Mouse (Mus musculus) liver, embryonic 11.5 days (tissue): ENCODE results near the gene Bpifa2. TPM values are rescaled to one million over a fixed set of nuclear protein-coding genes. Genes with fewer than 3 reads are reported as not detected.

ENCODE experiments used
- ATAC-seq: fragments of 200-750 bp; cut with Nextera tagmentation; replicated peaks from 2 replicates; pipeline ENCODE4 v1.8.0; 2017; ENCODE audit warnings: moderate number of reproducible peaks, mild to moderate bottlenecking, moderate TSS enrichment, moderate library complexity; ENCODE audit not compliant: low FRiP score
- DNase-seq: peaks from one replicate; pipeline ENCODE4 v3.0.0-alpha.2; 2017; ENCODE audit warnings: low spot score
- H3K27ac ChIP-seq: fragments of 300-500 bp; sonication (generic); 2 replicates; pipeline ENCODE4 v1.5.1; 2014; ENCODE audit warnings: mild to moderate bottlenecking, low read depth, low read length, control low read depth
- H3K27me3 ChIP-seq: fragments of 300-500 bp; sonication (generic); replicated peaks from 2 replicates; pipeline ENCODE4 v1.6.1; 2014; ENCODE audit warnings: low read length, mixed read lengths; ENCODE audit not compliant: control insufficient read depth, insufficient read depth
- H3K36me3 ChIP-seq: fragments of 300-500 bp; sonication (generic); 2 replicates; pipeline ENCODE4 v1.6.1; 2014; ENCODE audit warnings: mild to moderate bottlenecking, low read length, moderate library complexity, mixed read lengths; ENCODE audit not compliant: control insufficient read depth, insufficient read depth
- H3K4me1 ChIP-seq: fragments of 300-500 bp; sonication (generic); replicated peaks from 2 replicates; pipeline ENCODE4 v1.6.1; 2014; ENCODE audit warnings: low read length, mixed read lengths; ENCODE audit not compliant: control insufficient read depth, insufficient read depth
- H3K4me2 ChIP-seq: fragments of 300-500 bp; sonication (generic); 2 replicates; pipeline ENCODE4 v1.6.1; 2014; ENCODE audit warnings: mild to moderate bottlenecking, control low read depth, moderate library complexity
- H3K4me3 ChIP-seq: fragments of 300-500 bp; sonication (generic); 2 replicates; pipeline ENCODE4 v1.5.1; 2014; ENCODE audit warnings: low read depth, low read length, control low read depth
- H3K9ac ChIP-seq: fragments of 300-500 bp; sonication (generic); 2 replicates; pipeline ENCODE4 v1.6.1; 2014; ENCODE audit warnings: low read depth, low read length, control low read depth
- H3K9me3 ChIP-seq: fragments of 300-500 bp; sonication (generic); 2 replicates; pipeline ENCODE4 v1.6.1; 2016; ENCODE audit warnings: low read length, inconsistent platforms, mixed read lengths; ENCODE audit not compliant: control insufficient read depth
- WGBS: fragments of 180-500 bp; shearing (Covaris S2); extraction: QIAGEN DNeasy Blood & Tissue Kit; methylation state at CpG from one replicate; pipeline ENCODE4 v1.1.7; 2014; 5-methylcytosine and 5-hydroxymethylcytosine counted together
- polyA plus RNA-seq: library from polyadenylated mRNA; unstranded; fragments of >200 nt; fragmentation: Nextera tagmentation; extraction: Ambion mirVana; gene quantifications from 2 replicates; pipeline ENCODE4 v1.2.1, GENCODE M21; 2014

Gene Bpifa2
- not detected in 2 replicates for polyA plus RNA-seq

DNA sequence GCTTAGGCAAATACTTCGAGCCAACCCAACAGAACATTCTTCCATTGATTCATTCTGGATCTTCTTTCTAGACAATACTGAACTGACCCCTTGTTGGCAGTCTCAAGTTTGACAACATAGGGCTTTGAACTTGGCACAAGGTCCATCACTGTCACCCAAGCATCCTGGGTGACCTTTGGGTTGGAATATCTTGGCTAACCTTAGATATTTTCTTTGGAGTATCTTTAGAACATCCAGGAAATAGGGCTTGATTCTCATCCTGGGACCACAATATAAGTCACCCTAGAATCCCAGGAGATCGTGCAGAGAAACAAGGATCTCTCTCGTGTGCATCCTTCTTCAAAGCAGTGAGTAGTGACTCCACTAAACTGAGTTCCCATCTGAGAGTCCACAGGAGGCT lies at the start of gene Bpifa2:
TSS of gene Bpifa2 (plus strand) at position 301 of the 400 bp plus-strand sequence.
- no peaks in the 10 kb centered on the region for H3K36me3 ChIP-seq
- no peaks in the 10 kb centered on the region for H3K4me1 ChIP-seq
- no peak within 1 kb of the TSS for H3K4me2 ChIP-seq
- no peak within 1 kb of the TSS for H3K27ac ChIP-seq
- H3K27me3 ChIP-seq = no peaks in the 10 kb centered on the region
- 67% methylated on average over 3 of the region's 3 CpGs for WGBS
- no peak for ATAC-seq
- no peak within 1 kb of the TSS for H3K4me3 ChIP-seq
- no peaks in the 10 kb centered on the region for H3K9me3 ChIP-seq
- no peak for DNase-seq
- H3K9ac ChIP-seq = no peak within 1 kb of the TSS

GRCm38 (mm10) chr2:153962821-153963331 lies 45.2 kb upstream of the Bpifa2 start:
- no peak overlapping the region for H3K4me2 ChIP-seq
- H3K9ac ChIP-seq = no peak overlapping the region
- no peaks in the 10 kb centered on the region for H3K9me3 ChIP-seq
- no peak for DNase-seq
- no peak for ATAC-seq
- H3K36me3 ChIP-seq = no peaks in the 10 kb centered on the region
- no peak overlapping the region for H3K4me3 ChIP-seq
- WGBS = 65% methylated on average over 4 of the region's 4 CpGs
- no peak overlapping the region for H3K27ac ChIP-seq
- H3K27me3 ChIP-seq = no peaks in the 10 kb centered on the region
- no peaks in the 10 kb centered on the region for H3K4me1 ChIP-seq

DNA sequence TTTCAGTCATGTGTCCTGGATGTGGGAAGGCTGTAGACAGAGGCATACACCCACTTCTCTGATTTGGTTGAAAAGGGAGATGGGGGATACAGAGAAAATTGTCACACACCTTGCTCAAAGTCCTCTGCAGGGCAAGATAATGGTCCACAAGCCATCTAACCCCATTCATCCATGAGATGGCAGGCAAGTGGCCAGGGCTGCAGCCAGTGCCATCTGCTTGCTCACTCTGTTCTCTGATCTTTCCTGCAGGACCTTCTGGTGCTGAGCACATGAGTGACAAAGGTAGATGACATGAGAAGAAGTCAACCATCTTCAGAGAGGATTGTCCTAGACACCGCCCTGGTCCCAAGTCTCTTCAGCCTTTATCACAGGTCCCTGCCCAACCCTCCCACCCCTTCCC lies 44.7 kb upstream of the Bpifa2 start:
- no peaks in the 10 kb centered on the region for H3K9me3 ChIP-seq
- no peak overlapping the region for H3K4me2 ChIP-seq
- no peak overlapping the region for H3K9ac ChIP-seq
- no peak for ATAC-seq
- no peaks in the 10 kb centered on the region for H3K4me1 ChIP-seq
- DNase-seq = no peak
- no peak overlapping the region for H3K4me3 ChIP-seq
- H3K27me3 ChIP-seq = no peaks in the 10 kb centered on the region
- H3K36me3 ChIP-seq = no peaks in the 10 kb centered on the region
- no peak overlapping the region for H3K27ac ChIP-seq
- WGBS = 79% methylated on average over 1 of the region's 1 CpGs

DNA sequence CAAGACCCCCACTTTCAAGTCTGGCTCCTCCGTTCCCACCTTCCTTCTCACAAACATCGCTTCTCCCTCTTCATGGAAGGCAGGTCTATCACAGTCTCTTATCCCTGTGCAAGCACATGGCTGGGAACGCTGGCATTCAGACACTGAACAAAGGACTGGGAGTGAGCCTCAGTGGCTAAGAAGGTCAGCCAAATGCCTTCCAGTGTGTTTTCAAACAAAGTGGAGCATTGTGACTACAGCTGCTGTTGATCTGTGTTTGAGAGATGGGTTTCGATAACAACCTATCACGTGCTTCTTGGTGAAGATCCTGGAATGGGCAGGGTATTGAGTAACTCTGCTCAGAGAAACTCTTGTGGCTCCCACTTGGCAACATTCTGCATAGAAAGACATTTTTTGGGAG lies 37.8 kb upstream of the Bpifa2 start:
- ATAC-seq = no peak
- no peak for DNase-seq
- Histone ChIP-seq H3K27ac (no peak overlapping the region), H3K27me3 (no peaks in the 10 kb centered on the region), H3K9me3 (no peaks in the 10 kb centered on the region), H3K4me2 (no peak overlapping the region), H3K4me3 (no peak overlapping the region), H3K4me1 (no peaks in the 10 kb centered on the region), H3K36me3 (no peaks in the 10 kb centered on the region), H3K9ac (no peak overlapping the region)
- 81% methylated on average over 5 of the region's 5 CpGs for WGBS

DNA sequence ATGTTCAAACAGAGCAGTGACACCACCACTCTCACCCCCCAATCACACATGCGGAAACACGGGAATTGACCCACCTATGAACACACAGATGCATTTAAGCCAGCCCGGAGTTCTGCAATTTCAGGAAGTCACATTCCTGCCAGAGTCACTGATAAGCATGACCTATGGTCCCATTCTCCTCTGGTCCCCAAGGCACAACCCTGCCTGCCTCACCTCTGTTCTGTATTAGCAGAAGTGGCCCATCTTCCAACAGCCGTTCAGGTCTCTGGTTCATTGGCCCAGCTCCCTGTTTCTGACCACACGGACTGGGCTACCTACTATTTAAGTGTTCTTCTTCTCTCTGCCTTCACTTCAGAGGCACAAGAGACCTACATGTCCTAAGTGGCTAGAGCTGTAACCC lies 33.5 kb upstream of the Bpifa2 start, which contains the start of gene Bpifa6:
TSS of gene Bpifa6 (plus strand) at position 364 of the 400 bp plus-strand sequence.
- H3K27me3 ChIP-seq = no peaks in the 10 kb centered on the region
- no peak within 1 kb of the TSS for H3K4me3 ChIP-seq
- DNase-seq = no peak
- no peak within 1 kb of the TSS for H3K9ac ChIP-seq
- no peaks in the 10 kb centered on the region for H3K36me3 ChIP-seq
- no peak within 1 kb of the TSS for H3K27ac ChIP-seq
- H3K9me3 ChIP-seq = no peaks in the 10 kb centered on the region
- H3K4me2 ChIP-seq = no peak within 1 kb of the TSS
- no peak for ATAC-seq
- 74% methylated on average over 5 of the region's 5 CpGs for WGBS
- no peaks in the 10 kb centered on the region for H3K4me1 ChIP-seq

DNA sequence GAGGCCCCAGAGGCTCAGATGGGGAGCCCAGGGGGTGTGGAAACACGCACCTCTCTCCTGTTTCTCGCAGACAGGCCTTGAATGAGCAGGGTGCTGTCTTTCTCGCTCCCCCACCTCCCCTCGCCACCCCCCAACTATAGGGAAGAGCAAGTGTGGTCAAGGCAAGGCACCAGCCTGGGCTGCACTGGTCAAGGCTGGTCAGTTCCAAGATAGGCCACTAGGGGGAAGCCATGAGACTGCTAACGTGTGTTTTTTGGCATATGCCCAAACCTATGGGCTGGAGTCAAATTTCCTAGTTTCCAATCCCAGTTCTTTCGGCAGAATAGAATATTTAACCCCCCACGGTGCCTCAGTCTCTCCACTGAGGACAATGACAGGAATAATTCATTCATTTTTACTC lies 12.3 kb upstream of the Bpifa2 start:
- Histone ChIP-seq H3K27me3 (no peaks in the 10 kb centered on the region), H3K9ac (no peak overlapping the region), H3K9me3 (no peaks in the 10 kb centered on the region), H3K4me2 (no peak overlapping the region), H3K4me1 (no peaks in the 10 kb centered on the region), H3K4me3 (no peak overlapping the region), H3K36me3 (no peaks in the 10 kb centered on the region), H3K27ac (no peak overlapping the region)
- no peak for ATAC-seq
- peak; percentile 56 for DNase-seq
- 9% methylated on average over 7 of the region's 7 CpGs for WGBS

DNA sequence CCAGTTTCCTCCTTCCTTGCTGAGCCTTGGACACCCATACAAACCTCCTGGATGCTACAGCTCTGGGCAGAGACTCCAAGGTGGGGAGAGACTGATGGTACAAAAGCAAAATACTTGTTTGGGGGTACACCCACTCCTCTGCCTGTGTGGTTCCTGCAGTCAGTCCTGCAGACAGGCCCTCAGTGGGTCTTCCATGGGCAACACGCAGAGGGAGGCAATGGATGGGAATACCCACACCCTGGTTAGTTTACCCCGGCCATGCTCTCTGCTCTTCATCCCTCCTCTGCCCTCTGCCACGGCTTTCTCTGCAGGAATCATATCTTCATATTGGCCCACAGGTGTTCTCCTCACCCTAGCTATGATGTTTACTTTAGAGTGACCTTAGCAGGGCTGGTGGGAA lies 7.6 kb upstream of the Bpifa2 start:
- Histone ChIP-seq H3K4me3 (no peak overlapping the region), H3K4me1 (no peaks in the 10 kb centered on the region), H3K27me3 (no peaks in the 10 kb centered on the region), H3K4me2 (no peak overlapping the region), H3K27ac (no peak overlapping the region), H3K36me3 (no peaks in the 10 kb centered on the region), H3K9ac (no peak overlapping the region), H3K9me3 (no peaks in the 10 kb centered on the region)
- 72% methylated on average over 3 of the region's 3 CpGs for WGBS
- ATAC-seq (no peak), DNase-seq (peak; percentile 3)

DNA sequence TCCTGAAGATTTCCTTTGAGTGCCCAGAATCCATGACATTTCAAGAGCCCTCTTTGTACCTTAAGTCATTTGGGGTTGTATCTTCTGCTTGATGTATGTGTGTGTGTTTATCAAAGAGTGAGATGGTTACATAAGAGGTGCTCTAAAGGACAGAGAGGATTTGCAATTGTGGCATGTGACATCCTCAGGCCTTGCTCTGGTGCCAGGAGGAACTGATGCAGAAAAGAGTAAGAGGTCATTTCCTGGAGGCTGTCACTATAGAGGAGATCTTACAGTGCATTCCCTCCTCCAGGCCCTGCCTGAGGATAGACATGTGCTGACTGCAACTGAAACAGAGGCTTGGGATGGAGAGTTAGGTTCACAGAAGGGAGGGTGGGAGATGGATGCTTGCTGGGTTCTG lies 7.0 kb upstream of the Bpifa2 start:
- DNase-seq = no peak
- Histone ChIP-seq H3K4me3 (no peak overlapping the region), H3K27ac (no peak overlapping the region), H3K27me3 (no peaks in the 10 kb centered on the region), H3K9ac (no peak overlapping the region), H3K9me3 (no peaks in the 10 kb centered on the region), H3K4me2 (no peak overlapping the region), H3K36me3 (no peaks in the 10 kb centered on the region), H3K4me1 (no peaks in the 10 kb centered on the region)
- no peak for ATAC-seq

DNA sequence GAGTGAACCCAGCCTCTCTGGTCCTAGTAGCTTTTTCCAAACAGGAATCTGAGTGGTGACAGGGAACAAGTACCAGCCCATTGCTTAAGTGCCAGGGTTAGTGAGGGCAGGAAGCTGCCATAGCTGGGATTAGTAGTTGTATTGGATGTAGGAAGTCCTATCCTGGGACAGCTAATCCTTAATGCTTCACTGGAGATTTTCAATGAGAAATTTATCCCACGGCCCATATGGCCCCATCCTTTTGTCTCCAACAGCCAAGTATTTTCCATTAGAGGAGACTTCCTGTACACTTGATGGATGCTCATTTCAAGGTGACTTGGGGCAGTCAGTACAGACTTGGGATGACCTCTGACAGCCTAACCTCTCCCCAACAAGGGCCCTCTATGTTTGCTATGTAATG lies 3.6 kb upstream of the Bpifa2 start:
- Histone ChIP-seq H3K27ac (no peak overlapping the region), H3K36me3 (no peaks in the 10 kb centered on the region), H3K9ac (no peak overlapping the region), H3K27me3 (no peaks in the 10 kb centered on the region), H3K4me3 (no peak overlapping the region), H3K4me1 (no peaks in the 10 kb centered on the region), H3K4me2 (no peak overlapping the region), H3K9me3 (no peaks in the 10 kb centered on the region)
- ATAC-seq (no peak), DNase-seq (no peak)
- 84% methylated on average over 1 of the region's 1 CpGs for WGBS
